Mouse (Mus musculus) heart, adult 11 months (tissue): ENCODE data around the gene Slc7a6.

Experiments
- DNase-seq: peaks from one replicate; pipeline ENCODE4 v3.0.0; 2022

The Slc7a6 gene

DNA sequence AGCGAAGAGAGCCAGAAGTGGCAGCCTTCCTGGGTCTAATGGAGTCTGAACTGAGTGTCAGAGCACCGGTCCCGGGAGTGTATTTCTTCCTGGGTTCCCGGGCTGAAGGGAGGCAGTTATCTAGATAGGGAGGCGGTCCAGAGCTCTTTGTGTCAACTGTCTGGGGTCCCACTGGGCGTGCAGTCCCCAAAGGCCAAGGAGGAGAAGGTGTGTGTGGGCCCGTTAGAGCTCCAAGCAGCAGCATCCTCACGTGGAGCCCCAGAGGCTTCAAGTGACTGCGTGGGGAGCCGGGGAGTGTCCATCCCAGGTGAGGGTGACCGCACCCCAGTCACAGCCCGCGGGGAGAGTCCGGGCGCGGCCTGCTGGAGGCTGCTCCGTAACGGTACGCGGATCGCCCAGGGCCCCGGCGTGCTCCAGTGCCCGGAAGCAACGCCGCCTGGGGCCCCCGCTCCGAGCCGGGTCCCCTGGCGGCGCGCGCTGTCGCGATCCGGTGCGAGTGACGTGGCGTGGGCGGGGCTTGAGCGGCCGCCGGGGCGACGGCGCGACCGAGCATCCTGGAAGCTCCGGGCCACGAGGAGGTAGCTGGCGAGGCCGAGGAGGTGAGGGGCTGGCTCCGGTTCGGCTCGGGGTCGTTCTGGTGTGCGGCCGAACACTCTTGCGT lies at the start of gene Slc7a6:
Gene Slc7a6 (plus strand): TSS at position 502 of the 661 bp plus-strand sequence.
- peak; percentile 99 for DNase-seq

DNA sequence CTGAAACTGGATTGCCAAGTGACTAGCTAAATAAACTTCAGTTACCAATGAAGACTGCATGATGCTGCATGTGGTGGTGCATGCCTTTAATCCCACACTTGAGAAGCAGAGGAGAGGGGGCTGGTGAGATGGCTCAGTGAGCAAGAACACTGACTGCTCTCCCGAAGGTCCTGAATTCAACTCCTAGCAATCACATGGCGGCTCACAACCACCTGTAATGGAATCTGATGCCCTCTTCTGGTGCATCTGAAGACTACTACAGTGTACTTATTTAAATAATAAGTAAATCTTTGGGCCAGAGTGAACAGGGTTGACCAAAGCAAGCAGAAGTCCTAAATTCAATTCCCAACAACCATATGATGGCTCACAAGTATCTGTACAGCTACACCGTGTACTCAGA lies 45.2 kb upstream of the Slc7a6 start:
- DNase-seq, result no peak

DNA sequence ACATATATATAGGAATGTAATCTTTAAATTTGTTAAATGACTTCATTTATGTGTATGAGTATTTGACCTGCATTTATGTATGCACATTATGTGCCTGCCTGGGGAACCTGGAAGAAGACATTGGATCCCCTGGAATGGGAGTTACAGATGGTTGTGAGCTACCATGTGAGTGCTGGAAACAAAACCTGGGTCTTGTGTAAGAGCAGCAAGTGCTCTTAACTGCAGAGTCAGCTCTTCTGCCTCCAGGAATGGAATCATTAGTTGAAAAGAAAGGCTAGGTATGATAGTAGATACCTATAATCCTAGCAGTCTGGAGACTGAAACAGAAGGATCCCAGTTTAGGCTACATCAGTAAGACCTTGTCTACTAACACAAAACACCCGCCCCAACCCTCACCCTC lies 42.6 kb upstream of the Slc7a6 start:
- DNase-seq, result peak; percentile 55

DNA sequence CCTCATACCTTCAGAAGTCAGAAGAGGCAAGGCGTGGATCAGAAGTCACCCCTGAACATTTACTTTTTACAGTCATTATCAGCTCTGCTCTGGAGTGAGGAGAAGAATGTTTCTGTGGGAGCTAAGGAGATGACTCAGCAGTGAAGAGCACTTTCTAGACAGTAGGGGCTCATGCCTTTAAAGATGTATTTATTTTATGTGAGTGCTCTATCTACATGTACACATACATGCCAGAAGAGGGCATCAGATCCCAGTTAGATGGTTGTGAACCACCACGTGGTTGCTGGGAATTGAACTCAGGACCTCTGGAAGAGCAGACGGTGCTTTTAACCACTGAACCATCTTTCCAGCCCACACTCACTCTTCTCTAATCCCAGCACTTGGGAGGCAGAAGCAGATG lies 41.6 kb upstream of the Slc7a6 start:
- peak; percentile 72 for DNase-seq

DNA sequence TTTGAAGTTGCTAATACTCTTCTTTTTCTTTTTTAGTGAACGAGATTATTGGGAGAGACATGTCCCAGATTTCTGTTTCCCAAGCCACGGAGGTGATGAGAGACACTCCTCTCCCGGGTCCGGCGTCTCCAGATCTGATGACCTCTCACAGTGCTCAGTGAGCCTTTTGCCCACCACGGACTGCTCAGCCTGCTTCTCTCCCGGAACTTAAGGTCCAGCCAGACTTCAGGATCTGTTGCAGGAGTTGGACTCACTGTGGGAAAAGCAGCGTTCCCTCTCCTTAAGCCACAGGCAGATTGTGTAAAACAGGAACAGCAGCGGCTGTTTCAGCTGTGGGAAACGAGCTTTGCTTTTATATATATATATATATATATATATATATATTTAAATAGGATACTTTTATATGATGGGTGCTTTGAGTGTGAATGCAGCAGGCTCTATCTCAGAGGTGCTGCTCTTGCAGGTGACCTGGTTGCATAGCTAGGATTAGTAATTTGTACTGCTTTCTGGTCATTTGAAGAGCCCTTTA lies 40.7 kb upstream of the Slc7a6 start:
- peak; percentile 94 for DNase-seq

DNA sequence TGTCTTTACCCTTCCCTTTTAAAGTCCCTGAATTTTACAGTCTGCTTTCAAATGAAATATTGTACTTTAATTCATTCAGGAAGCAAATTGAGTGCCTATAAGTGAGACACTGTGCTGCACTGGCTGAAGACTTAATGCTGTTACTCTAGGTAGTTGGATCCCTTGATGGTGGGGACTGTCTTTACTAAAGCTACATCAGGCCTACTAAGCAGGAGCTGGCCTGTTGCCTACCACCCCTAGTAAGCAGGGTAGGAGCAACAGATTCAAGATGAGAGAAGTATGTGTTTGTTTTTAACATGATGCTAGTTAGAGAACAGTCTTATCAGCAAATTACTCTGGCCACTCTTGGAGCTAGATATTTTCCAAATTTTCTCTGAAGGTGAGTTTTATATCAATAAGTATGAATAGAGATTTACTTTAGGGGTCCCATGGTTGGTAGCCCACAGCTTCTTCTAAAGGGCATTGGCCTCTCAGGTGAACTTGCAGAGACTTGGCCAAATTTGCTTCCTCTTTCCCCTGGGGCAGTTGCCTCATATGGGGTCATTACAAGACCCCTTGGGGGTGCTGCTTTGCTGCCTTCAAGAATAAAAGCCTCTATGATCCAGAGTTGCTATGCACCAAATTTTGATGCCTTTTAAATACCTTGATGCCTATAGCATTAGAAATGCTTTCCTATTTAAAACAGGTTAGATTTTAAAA lies 39.3 kb upstream of the Slc7a6 start:
- DNase-seq, result peak; percentile 95

DNA sequence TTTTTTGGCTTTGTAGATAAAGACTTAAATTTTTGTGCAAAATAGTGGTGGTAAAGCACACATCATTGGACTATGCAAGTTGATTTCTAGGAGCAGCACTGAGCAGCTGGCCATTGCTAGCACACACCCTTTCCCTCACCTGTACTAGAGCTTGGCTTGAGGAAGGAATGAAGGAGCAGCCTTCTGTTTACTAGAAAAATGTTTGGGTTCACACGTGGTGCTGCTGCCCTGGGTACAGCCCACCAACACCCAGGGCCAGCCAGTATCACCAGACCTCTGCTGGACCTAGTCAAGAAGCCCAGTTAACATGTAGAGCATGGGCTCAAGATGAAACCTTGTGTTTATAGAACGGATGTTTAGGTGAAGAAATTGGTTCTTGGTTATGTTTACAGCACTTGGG lies 38.7 kb upstream of the Slc7a6 start:
- DNase-seq, result peak; percentile 92

DNA sequence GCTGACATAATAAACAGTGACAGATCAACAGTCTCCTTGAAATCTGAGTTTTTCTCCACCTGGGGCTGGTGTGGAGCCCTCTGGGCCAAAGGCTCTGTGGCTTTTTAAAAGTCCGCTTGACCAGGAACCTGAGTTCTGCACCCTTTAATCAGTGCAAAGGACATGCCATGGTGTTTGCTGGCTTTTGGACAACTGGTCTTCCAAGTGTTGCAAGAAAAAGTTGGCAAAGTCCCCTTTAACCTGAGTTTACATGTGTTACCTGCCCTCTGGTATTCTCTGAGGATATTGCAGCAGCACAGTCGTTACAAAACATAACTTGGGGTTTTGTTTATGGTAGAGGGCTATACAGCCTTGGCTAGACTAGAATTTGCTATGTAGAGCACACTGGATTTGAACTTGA lies 38.2 kb upstream of the Slc7a6 start:
- no peak for DNase-seq

DNA sequence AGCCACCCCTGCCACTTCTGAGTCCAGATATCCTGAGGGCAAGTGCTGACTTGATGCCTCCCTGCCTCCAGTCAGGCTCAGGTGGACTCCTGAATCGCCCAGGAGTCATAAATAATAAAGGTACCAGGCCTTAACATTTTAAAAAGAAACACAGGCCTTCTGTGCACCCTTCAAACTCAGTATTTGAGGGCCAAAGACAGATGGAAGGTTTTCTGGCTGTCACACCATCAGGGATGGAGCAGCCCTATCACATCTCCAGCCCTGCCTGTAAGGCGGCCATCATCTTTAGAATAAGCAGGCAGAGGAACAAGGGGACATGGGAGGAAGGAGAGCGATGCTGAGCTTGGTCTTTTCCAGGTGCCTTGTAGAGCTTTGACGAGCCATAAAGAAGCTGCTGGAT lies 37.6 kb upstream of the Slc7a6 start:
- DNase-seq, result peak; percentile 83

DNA sequence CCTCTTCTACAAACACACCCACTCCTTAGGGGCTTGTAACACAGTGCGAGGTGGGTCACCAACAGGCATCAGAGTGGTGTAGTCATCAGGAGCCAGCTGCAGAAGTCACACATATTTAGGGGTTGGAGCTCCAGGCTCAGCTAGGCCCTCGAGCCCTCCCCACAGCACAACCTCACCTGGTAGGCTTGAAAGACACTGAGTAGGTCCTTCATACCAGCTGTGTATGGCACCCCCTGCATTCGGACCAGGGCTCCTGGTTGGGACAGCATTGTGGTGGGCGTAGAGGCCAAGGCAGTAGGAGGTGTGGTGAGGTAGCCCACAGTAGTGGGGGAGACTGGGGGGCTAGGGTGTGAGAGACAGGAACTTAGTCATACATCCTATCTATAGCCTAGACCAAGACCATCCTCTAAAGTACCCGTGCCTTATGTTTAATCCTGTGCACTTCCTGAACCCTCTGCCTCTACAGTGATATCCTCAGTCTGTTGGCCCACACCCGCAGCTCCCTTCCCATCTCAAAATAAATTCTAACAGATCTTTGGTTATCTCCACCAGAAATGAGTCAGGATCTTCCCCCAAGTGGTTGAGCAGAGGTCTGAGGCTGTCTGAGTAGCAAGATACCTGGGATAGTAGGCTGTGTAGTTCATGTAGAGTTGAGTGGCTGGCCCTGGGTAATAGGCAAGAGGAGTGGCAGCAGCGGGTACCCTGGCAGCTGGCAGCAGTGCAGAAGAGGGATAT lies 37.0 kb upstream of the Slc7a6 start:
- DNase-seq, result peak; percentile 76

DNA sequence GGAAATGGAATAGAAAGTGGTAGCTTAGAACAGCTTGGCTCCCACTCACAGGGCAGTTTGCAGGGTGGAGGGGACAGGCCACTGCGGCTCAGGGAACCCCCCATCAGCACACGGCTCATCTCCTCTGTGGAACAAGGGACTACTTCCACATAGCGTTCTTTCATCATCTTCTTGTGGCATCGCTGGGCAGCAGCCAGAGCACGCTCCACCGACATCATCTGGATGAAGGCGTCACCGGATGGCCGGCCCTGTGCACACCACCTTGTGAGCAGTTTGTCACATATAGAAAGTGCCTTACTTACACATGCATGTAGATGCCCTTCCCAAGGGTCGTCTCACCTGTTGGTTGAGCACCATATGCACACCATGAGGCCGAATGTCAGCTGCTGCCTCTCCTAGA lies 36.3 kb upstream of the Slc7a6 start:
- peak; percentile 89 for DNase-seq

DNA sequence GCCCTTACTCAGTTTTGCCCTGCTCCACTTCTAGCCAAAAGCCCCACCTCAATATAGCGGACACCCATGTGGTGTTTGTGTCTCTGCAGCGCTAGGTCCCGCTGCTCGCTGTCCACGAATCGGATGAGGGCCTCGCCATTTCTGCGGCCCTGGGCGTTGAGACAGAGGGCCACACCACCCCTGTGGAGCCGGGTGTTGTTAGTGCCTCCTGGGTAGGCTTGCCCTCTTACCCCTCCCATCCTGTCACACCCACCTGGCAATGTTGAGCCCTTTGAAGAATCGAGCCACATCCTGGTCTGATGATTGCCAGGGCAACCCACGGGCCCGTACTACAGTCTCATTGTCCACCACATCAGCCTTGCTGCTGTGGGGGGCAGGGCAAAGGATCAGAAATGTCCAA lies 35.1 kb upstream of the Slc7a6 start:
- peak; percentile 92 for DNase-seq

DNA sequence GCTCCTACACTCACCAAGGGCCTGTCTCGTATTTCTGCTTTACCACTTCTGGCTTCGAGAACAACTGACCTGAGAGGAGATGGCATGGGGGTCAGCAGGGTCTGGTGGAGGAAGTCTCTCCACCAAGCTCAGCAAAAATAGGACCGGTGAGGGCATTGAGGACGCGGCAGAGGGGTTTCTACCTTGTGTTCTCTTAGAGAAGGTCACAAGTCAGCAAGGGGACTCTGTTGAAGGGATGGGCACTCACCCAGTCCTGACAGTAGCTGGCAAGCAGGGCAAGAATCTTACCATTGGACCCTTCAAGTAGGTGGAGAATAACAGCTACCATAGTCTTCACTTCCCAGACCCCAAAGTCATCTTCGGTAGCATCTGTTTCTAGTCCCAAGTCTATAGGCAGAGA lies 34.7 kb upstream of the Slc7a6 start:
- peak; percentile 80 for DNase-seq

DNA sequence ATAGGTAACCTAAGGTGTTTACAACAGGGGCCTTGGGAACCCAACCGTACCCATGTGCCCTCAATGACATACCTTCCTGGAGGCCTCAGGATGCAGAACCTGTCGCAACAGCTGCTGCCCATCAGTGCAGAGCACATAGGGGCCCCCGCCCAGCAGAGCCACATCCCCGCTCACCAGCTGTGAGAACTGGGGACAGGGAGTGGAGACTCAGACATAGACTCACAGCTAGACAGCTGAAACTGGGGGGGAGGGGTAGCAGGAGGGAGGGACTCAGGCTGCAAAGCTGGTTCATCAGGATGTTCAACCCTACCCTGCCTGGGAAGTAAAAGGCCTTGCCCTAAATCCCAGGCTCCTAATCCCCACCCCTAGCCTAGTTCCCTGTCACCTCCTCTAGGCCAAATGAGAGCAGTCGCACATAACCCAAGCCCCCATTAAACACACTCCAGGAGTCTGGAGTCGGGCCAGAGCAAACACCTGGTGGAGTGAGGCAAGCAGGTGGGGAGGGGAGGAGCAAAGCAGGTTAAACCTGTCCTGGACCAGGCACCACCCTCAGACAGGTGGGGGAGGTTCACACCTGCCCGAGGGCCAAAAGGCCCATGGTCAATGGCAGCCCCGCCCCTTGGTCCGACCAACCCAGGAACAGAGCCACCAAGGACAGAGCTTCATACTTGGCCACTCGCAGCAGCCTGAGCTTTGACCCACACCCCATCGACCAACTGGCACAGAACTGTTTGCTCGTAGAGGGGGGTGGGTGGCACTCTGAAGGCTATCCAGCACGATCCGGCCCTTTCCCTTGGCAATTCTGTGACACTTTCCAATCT lies 33.7 kb upstream of the Slc7a6 start:
- DNase-seq, result peak; percentile 91

DNA sequence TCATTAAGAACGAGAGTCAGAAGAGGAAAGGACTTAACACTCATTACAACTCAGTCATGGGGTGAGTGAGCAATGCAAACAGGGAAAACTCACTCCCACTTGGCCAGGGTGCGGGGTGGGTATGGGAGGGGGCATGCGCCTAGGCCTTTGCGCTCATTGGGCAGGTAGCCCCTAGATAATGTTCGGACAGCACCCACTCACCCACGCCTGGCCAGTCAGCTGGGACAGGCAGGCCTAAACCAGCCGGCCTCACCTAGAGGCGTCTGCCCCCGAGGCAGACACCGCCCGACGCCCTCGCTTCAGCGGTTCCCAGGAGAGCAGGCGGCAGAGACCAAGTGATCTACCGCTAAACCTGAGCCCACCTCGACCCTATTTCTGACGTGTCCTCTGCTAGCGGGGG lies 33.0 kb upstream of the Slc7a6 start:
- DNase-seq, result peak; percentile 88

DNA sequence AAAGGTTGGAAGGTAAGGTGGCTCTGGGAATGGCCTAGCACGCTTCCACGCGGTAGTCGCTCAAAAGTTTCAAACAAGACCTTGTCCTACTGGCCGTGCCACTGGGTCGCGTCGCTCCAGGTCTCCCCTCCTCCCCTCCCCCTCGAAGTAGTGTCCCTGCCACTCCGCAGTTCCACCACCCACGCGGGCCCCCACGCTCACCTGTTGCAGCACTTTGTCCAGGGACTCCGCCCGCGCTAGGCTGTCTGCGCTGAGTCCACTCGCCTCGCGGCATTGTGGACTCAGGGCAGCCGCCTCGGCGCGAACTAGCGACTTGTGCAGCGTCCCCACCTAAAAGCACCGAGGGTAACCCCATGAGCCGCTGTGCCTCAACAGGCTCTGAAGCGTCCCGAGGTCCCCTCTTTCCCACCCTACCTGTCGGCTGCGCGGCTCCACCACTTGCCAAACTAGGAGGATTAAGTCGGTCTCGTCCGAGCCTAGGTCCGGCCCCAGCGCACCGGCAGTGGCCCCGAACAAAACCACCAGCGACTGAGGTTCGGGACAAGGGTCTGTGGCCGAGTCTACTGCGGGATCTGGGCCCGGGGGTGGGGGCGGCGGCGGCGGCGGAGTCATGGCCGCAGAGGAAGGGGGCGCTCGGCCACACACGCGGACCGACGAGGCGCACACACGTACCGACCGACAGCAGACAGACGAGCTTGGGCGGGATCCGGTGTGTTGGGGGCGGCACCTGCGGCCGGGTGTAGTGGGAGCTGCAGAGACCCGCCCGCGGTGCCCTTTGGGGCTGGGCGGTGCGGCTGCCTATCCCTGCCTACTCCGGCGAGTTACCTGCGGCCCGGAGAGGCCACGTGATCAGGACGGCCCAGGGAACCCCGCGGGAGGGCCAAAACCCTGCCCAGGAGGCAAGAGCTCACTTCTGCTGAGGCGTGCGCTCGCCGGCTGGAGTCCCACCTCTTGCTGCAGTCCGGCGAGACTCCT lies 32.2 kb upstream of the Slc7a6 start, which contains the start of gene Esrp2:
Gene Esrp2 (minus strand): TSS at position 819 of the 975 bp plus-strand sequence.
- DNase-seq, result peak; percentile 96

DNA sequence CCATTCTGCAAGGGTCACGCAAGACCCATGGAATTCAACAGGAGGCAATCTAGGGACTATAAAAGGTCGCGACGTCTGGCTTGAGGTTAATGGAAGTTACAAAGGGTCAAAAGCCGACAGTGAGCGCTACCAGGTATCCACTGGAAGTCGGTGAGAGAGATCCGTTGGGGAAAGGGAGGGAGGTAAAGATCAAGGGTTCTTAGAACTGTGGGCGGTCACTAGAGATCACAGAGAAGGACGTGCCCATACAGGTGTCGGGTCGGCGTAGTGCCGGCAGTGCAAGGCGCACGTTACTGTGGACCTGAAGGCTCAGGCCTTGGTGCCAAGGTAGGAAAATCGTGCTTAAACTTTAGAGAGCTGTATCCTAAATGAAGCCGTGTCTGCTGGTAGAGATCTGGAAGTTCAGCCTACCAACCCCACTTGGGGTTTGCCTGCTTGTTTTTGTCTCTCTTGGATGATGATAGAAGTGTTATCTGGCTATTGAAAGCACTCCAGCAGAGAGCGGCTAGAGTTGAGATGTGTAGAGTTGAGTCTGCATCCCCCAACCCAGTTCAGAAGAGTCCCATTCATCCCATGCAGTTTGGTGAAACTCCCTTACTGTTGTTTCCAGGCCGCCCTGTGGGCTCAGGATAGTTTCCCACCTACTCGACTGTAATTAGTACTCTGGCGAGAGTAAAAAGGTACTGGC lies 31.3 kb upstream of the Slc7a6 start:
- peak; percentile 91 for DNase-seq

DNA sequence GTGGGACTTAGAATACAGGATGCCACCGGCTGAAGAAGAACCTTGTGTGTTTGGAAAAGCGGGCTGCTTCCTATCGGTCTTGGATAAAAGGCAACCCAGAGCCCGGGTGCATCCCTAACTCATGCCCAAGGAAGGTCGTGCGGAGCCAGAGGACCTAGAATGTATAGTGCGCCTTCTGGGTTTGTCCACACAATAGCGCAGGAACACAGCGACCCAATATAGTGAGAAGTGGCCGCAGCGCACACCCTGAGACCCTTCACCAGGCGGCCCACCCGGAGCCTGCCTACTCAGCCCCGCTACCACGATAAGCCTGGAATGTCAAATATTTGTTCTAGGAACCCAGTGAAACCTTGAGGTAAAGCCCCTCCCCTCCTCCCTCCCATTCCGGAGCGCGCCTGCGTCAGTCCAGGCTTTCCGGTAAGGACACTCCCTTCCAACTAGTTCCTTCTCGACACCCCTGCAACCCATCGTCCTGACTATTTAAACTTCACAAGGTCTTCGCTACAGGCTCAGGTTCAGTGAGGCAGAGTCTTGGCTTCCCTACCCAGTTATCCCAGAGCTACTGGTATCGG lies 30.7 kb upstream of the Slc7a6 start:
- DNase-seq, result peak; percentile 98

DNA sequence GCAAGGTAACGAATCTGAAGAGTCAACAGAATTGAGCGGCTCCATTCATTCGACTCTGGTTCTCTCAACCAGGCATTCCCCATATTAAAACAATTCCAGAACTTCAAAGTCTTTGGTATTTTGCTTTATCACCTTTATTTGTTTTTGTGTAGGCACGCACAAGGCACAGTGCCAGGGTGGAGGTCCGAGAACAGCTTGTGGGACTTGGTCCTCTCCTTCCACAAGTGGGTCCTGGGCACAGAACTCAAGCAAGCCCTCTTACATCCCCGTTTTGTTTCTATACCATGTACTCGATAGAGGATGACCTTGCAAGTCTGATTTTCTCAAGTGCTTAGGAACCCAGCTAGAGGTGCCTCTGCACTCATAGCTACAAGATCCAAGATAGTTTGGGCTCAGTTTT lies 30.0 kb upstream of the Slc7a6 start:
- DNase-seq, result peak; percentile 89

DNA sequence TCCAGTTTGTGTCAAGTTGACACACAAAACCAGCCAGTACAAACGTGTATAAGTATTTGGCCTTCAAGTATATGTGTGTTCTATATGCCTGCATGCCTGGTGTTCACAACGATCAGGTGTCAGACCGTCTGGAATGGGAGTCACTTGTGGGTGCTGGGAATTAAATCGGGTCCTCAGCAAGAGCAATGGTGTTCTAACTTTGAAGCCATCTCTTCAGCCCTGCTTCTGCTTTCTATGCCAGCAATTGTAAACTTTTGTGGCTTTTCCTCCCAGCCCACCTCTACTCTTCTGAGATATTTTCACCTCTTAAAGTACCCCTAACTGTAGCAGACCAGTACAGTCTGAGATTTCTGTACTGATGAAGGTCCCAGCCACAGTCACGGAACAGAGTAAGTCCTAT lies 28.5 kb upstream of the Slc7a6 start:
- peak; percentile 66 for DNase-seq

DNA sequence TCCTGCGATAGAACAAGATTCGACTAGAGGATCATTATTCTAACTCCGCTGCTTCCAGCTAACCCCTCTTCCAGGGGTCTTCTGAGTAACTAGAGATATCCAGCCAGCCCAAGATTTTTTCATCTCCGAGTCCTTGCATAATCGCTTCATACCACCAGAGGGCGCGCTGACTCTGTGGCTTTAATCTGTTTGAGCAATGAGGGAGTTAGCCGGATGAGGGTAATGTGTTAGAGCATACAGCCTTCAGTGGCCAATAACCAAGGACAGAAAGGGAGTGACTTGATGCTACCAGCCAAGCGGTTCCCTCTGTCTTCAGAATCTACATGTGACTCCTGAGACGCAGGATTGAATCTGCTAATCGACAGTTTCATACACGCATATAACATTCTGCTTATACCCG lies 27.9 kb upstream of the Slc7a6 start:
- peak; percentile 96 for DNase-seq
